Mouse (Mus musculus) thymus, postnatal 0 days (tissue): ENCODE results near the gene Meaf6. TPM values are rescaled to one million over a fixed set of nuclear protein-coding genes. Genes with fewer than 3 reads are reported as not detected.

Experiments
- DNase-seq: peaks from one replicate; pipeline ENCODE4 v3.0.0-alpha.2; 2015; ENCODE audit warnings: low spot score
- polyA plus RNA-seq: library from polyadenylated mRNA; unstranded; fragments of >200 nt; fragmentation: Nextera tagmentation; extraction: Ambion mirVana; gene quantifications from 2 replicates; pipeline ENCODE4 v1.2.1, GENCODE M21; 2015

Meaf6 gene
- polyA plus RNA-seq, result 48.4 and 57.8 TPM in 2 replicates

GRCm38 (mm10) chr4:125084403-125085345 lies at the start of gene Meaf6:
Meaf6 (plus strand) TSS chr4:125085134.
- peak; percentile 91 for DNase-seq

GRCm38 (mm10) chr4:125044454-125044853 lies 40.5 kb upstream of the Meaf6 start:
- DNase-seq, result no peak

GRCm38 (mm10) chr4:125055385-125055784 lies 29.5 kb upstream of the Meaf6 start:
- no peak for DNase-seq

GRCm38 (mm10) chr4:125056476-125056875 lies 28.5 kb upstream of the Meaf6 start:
- no peak for DNase-seq

GRCm38 (mm10) chr4:125057273-125057672 lies 27.7 kb upstream of the Meaf6 start:
- no peak for DNase-seq

- DNase-seq, result no peak
Observed at GRCm38 (mm10) chr4:125058033-125058432, 26.9 kb upstream of the Meaf6 start.

- DNase-seq, result peak; percentile 51
Observed at GRCm38 (mm10) chr4:125059025-125059424, 25.9 kb upstream of the Meaf6 start.

- no peak for DNase-seq
Observed at GRCm38 (mm10) chr4:125063829-125064228, 21.1 kb upstream of the Meaf6 start.

GRCm38 (mm10) chr4:125065517-125066307 lies 19.2 kb upstream of the Meaf6 start, which contains the start of gene Dnali1:
Dnali1 (minus strand) TSS chr4:125065703.
- peak; percentile 71 for DNase-seq

GRCm38 (mm10) chr4:125066490-125067370 lies 18.2 kb upstream of the Meaf6 start, which contains the start of gene Snip1:
Snip1 (plus strand) TSS chr4:125066672.
- peak; percentile 90 for DNase-seq

- no peak for DNase-seq
Observed at GRCm38 (mm10) chr4:125077700-125078099, 7.2 kb upstream of the Meaf6 start.

- no peak for DNase-seq
Observed at GRCm38 (mm10) chr4:125078698-125079097, 6.2 kb upstream of the Meaf6 start.

- peak; percentile 62 for DNase-seq
Observed at GRCm38 (mm10) chr4:125085346-125085841, 460 bp downstream of the Meaf6 start.

GRCm38 (mm10) chr4:125093031-125093430 lies 8.1 kb downstream of the Meaf6 start:
- no peak for DNase-seq

- DNase-seq, result no peak
Observed at GRCm38 (mm10) chr4:125096066-125096465, 11.1 kb downstream of the Meaf6 start.

GRCm38 (mm10) chr4:125097412-125097811 lies 12.5 kb downstream of the Meaf6 start:
- DNase-seq, result no peak

GRCm38 (mm10) chr4:125099458-125099857 lies 14.5 kb downstream of the Meaf6 start:
- DNase-seq, result peak; percentile 86

GRCm38 (mm10) chr4:125101334-125101733 lies 16.4 kb downstream of the Meaf6 start:
- DNase-seq, result no peak

- no peak for DNase-seq
Observed at GRCm38 (mm10) chr4:125105354-125105753, 20.4 kb downstream of the Meaf6 start.

GRCm38 (mm10) chr4:125114638-125115037 lies 29.7 kb downstream of the Meaf6 start:
- peak; percentile 79 for DNase-seq

- no peak for DNase-seq
Observed at GRCm38 (mm10) chr4:125115081-125115480, 30.1 kb downstream of the Meaf6 start.
